Mouse (Mus musculus): ENCODE data around the gene Fam129a. TPM values are rescaled to one million over a fixed set of nuclear protein-coding genes. Genes with fewer than 3 reads are reported as not detected.

Fam129a gene
- total RNA-seq, 2 experiments from 2014 or later = 1.4 to 2.1 TPM

DNA sequence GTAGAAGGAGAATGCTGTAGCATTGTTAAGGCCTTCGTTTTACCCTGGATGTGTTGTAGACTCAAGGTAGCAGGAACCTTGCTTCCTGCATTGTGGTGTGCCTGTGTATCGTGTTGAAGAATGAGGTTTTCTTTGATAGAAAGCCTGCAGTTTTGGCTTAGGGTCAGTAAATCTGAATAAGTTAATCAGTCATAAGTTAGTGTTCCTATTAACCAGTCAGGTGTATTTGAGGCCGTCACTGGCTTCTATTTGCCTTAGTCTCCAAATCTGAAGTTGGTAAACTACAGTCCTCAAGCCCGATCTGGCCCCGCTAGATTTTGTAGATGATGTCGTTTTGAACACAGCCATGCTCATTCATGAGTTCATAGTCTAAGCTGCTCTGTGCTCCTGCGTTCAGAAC lies 125.8 kb downstream of the Fam129a start:
- TF ChIP-seq CTCF (IDR thresholded peaks at IDR 0.05) = no peak
- Histone ChIP-seq H3K4me3 (no peak overlapping the region), H3K27ac (no peak overlapping the region)
- DNase-seq (ENCODE audit: extremely low spot score in 1 of 2, low spot score in 2 of 2) = no peak
- intact Hi-C loops (cut with DNase I) = no loop called here

- no peak overlapping the region for H3K27ac ChIP-seq
- no peak for TF ChIP-seq CTCF (IDR thresholded peaks at IDR 0.05)
- intact Hi-C loops (cut with DNase I) = no loop called here
Observed at GRCm38 (mm10) chr1:151697901-151698641, 127.1 kb downstream of the Fam129a start.

DNA sequence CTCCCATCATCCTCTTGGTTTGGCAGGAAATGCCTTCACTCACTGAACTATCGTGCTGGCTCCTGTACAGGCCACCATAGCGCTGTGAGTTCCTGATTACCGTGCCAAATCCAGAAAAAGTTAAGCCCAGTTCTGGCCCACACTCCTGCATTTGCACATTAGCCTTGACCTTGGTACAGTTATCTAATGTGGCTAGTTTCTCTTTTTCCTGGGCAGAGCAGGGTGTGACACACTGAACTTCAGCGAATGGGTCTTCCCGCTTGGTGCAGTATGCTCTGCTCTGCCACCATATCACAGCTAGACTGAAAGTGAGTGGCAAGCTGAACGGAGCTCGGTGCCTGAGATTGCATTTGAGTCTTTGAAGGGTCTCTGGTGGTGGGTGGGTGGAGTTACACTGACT lies 128.4 kb downstream of the Fam129a start:
- H3K27ac ChIP-seq = no peak overlapping the region
- no peak for TF ChIP-seq CTCF (IDR thresholded peaks at IDR 0.05)
- intact Hi-C loops (cut with DNase I) = no loop called here
- no peak overlapping the region for H3K4me3 ChIP-seq
- DNase-seq (ENCODE audit: extremely low spot score in 1 of 2, low spot score in 2 of 2) = no peak

More at GRCm38 (mm10) chr1:151697901-151698641, 127.1 kb downstream of the Fam129a start:
- H3K4me3 ChIP-seq = no peak overlapping the region
- DNase-seq (ENCODE audit: extremely low spot score in 1 of 2, low spot score in 2 of 2) = no peak

DNA sequence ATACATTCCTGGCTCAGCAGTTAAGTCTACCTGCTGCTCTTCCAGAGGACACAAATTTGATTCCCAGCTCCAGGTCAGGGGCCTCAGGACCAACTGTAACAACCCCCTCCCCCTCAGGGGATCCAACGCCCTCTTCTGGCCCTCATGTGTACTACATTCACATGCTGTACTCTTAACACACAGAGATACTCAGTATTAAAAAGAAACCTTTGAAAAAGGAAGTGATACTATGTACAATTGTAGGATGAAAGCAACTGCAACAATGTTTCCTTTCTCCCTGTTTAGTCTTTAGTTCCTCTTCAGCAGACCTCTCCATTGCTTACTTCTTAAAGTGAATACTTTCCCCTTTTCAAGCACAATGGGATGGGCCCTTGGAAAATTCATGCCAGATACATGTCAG lies 131.8 kb downstream of the Fam129a start:
- no peak overlapping the region for H3K4me3 ChIP-seq
- intact Hi-C loops (cut with DNase I) = loop anchor here (10.0 kb wide), 1 partner anchor 668 kb away; no protein-coding TSS in a partner anchor
- no peak overlapping the region for H3K27ac ChIP-seq
- TF ChIP-seq CTCF (IDR thresholded peaks at IDR 0.05) = peak; percentile 11
- DNase-seq (ENCODE audit: extremely low spot score in 1 of 2, low spot score in 2 of 2) = no peak

DNA sequence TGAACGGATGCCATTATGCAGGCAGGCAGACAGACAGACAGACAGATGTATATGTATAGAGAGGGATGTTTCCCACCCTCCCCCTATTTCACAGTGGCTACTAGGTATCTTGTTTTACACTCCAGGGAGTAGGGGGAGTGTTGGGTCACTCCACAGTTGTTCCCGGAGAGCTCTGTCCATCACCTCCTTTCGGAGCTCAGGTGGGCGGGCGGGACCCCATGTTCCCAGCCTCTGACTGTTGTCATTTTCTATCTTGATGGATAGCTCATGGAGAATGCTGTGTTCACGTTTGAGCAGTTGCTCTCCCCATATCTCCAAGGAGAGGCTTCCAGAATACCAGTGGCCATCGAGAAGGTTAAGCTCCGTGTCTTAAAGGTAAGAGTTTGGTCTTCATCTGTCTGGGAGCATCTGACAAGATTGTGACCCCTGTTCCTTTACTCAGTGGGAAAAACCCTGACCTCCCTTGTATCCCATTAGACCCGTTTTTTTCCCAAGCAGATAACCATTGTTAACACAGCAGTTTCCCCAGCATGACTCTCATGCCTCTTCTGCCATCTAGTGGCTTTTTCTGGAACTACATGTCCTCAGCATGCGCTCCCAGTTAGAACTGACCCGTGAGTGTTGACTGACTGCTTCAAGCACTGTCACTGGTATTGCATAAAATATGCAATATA lies 134.9 kb downstream of the Fam129a start:
- DNase-seq (ENCODE audit: extremely low spot score in 1 of 2, low spot score in 2 of 2) = peak; percentile 79 to 84
- intact Hi-C loops (cut with DNase I) = loop anchor here (1.0 to 10.0 kb wide), 4 partner anchors 142 to 671 kb away; no protein-coding TSS in a partner anchor

GRCm38 (mm10) chr1:151706397-151706752 lies 135.4 kb downstream of the Fam129a start:
- no peak for TF ChIP-seq CTCF (IDR thresholded peaks at IDR 0.05)
- H3K4me3 ChIP-seq = no peak overlapping the region
- no peak for DNase-seq (ENCODE audit: extremely low spot score in 1 of 2, low spot score in 2 of 2)
- H3K27ac ChIP-seq = no peak overlapping the region
- intact Hi-C loops (cut with DNase I) = loop anchor here (1.0 to 10.0 kb wide), 4 partner anchors 142 to 672 kb away; no protein-coding TSS in a partner anchor

More for the DNA sequence above, 134.9 kb downstream of the Fam129a start:
- peak; percentile 100 for TF ChIP-seq CTCF (IDR thresholded peaks at IDR 0.05)
- no peak overlapping the region for H3K27ac ChIP-seq
- H3K4me3 ChIP-seq = no peak overlapping the region

DNA sequence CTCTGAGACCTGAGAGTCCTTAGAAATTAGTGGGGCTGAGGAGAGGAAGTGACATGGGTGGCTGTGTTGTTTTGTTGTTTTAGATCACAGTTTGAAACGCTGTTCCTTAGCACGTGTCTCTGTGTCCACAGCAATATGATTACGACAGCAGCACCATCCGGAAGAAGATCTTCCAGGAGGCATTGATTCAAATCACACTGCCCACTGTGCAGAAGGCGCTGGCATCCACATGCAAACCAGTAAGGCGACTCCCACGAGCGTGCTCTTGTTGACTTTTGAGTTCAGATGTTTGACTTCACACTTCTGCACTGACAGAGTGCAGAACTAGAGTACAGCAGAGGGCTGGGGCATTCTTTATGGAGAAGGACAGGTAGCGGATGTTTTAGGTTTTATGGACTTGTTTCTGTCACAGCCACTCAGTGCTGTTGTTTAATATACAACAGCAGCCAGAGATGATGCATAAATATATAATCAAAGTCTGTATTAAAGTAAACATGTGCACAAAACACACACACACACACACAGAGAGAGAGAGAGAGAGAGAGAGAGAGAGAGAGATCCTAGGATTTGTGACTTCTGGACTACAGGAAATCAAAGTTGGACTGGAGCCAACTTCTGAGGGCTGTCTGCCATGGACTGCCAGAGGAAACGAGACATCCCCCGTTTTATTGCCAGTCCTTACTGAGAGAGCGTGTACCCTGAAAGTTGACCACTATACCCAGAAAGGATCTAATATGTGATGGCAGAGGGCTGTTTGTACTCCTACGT lies 138.2 kb downstream of the Fam129a start:
- no peak for DNase-seq (ENCODE audit: extremely low spot score in 1 of 2, low spot score in 2 of 2)
- intact Hi-C loops (cut with DNase I) = loop anchor here (10.0 kb wide), 1 partner anchor 674 kb away; no protein-coding TSS in a partner anchor
- Histone ChIP-seq H3K4me3 (no peak overlapping the region), H3K27ac (no peak overlapping the region)
- no peak for TF ChIP-seq CTCF (IDR thresholded peaks at IDR 0.05)

DNA sequence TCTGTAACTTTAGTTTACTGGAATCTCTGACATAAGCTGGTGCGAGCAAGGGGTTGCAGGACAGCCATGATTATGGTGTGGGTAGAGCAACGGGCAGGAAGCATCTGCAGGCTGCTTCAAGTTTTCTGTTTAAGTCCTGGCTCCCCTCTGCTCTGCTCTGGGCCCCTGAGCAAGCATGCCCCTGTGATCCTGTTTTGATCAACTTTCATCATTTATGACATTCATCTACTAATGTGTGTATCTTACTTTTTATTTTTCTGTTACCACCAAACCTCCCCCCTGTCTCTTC lies 138.7 kb downstream of the Fam129a start:
- TF ChIP-seq CTCF (IDR thresholded peaks at IDR 0.05) = no peak
- intact Hi-C loops (cut with DNase I) = loop anchor here (10.0 kb wide), 1 partner anchor 675 kb away; no protein-coding TSS in a partner anchor
- DNase-seq (ENCODE audit: extremely low spot score in 1 of 2, low spot score in 2 of 2) = no peak
- H3K27ac ChIP-seq = no peak overlapping the region
- no peak overlapping the region for H3K4me3 ChIP-seq

DNA sequence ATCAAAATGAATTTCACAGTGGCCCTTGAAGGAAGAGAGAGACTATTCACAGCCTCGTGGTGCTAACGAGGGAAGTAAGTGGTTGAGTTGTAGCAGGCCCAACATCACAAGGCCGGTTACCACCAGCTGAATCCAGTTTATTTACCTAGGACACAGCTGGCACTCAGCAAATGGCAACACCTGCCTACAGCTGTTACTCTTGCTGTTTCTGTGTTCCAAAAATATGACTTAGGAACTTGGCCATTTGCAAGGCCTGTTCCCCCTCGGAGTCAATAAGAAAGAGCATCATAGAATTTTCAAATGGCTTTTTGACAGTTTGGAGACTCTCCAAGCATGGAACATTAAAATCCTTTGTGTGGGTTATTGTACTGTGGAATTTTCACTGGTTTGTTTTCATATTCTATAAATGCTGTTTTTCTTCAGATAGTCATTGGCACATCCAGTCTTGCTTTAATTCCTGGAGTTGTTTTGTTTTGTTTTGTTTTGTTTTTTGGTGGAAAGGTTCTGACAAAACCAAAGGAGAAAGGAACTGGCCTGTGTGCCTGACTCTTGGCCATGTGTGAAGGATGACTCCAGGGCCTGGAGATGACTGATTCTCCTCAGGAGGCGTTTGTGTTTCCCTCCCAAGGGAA lies 139.6 kb downstream of the Fam129a start:
- TF ChIP-seq CTCF (IDR thresholded peaks at IDR 0.05) = no peak
- no peak overlapping the region for H3K4me3 ChIP-seq
- DNase-seq (ENCODE audit: extremely low spot score in 1 of 2, low spot score in 2 of 2) = no peak
- H3K27ac ChIP-seq = no peak overlapping the region
- intact Hi-C loops (cut with DNase I) = no loop called here

DNA sequence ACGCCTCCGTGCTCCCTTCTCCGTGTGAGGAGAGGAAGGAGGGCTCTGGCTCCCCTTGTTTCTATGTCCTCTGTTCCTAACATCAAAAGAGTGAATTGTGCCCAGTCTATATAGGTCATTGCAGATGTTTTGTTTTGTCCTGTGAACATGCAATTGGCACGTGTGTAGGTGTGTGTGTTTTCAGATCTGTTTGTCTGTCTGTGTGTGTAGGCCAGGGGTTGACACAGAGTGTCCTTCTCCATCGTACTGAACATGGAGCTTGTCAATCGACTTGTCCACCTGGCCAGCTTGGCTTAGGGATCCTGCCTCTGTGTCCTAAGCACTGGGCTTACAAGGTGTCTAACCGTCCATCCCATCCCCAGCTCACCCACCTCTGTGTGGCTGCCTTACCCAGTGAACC lies 140.1 kb downstream of the Fam129a start:
- intact Hi-C loops (cut with DNase I) = no loop called here
- TF ChIP-seq CTCF (IDR thresholded peaks at IDR 0.05) = no peak
- DNase-seq (ENCODE audit: extremely low spot score in 1 of 2, low spot score in 2 of 2) = no peak
- Histone ChIP-seq H3K4me3 (no peak overlapping the region), H3K27ac (no peak overlapping the region)

- DNase-seq (ENCODE audit: extremely low spot score in 1 of 2, low spot score in 2 of 2) = no peak
- Histone ChIP-seq H3K27ac (no peak overlapping the region), H3K4me3 (no peak overlapping the region)
- no peak for TF ChIP-seq CTCF (IDR thresholded peaks at IDR 0.05)
- intact Hi-C loops (cut with DNase I) = no loop called here
Observed at GRCm38 (mm10) chr1:151712664-151713063, 141.7 kb downstream of the Fam129a start.
